Mouse (Mus musculus) macrophage (primary cell): ENCODE data around the gene Stpg2. TPM values are rescaled to one million over a fixed set of nuclear protein-coding genes. Genes with fewer than 3 reads are reported as not detected.

Experiments used
- H3K27ac ChIP-seq: fragments of 350-480 bp; formaldehyde crosslinking; 2 replicates; pipeline ENCODE4 v1.9.0; 2021
- H3K36me3 ChIP-seq: fragments of 350-480 bp; formaldehyde crosslinking; 2 replicates; pipeline ENCODE4 v1.9.0; 2021; ENCODE audit errors: inconsistent target
- H3K4me3 ChIP-seq: fragments of 350-480 bp; formaldehyde crosslinking; 2 replicates; pipeline ENCODE4 v1.9.0; 2021; ENCODE audit errors: inconsistent target
- H3K79me2 ChIP-seq: fragments of 350-480 bp; formaldehyde crosslinking; 2 replicates; pipeline ENCODE4 v1.9.0; 2021; ENCODE audit errors: inconsistent target
- WGBS: methylation state at CpG from one replicate; pipeline ENCODE4 v1.1.7; 2026; ENCODE audit warnings: inconsistent platforms; ENCODE audit not compliant: missing documents; 5-methylcytosine and 5-hydroxymethylcytosine counted together
- polyA plus RNA-seq: library from polyadenylated mRNA; stranded (reverse); fragments of 250-400 nt; gene quantifications from 3 replicates; pipeline ENCODE4 v1.2.4, GENCODE M21; 2018; ENCODE audit warnings: inconsistent platforms

The Stpg2 gene
- polyA plus RNA-seq, 1 experiment from 2014 or later, result not detected

DNA sequence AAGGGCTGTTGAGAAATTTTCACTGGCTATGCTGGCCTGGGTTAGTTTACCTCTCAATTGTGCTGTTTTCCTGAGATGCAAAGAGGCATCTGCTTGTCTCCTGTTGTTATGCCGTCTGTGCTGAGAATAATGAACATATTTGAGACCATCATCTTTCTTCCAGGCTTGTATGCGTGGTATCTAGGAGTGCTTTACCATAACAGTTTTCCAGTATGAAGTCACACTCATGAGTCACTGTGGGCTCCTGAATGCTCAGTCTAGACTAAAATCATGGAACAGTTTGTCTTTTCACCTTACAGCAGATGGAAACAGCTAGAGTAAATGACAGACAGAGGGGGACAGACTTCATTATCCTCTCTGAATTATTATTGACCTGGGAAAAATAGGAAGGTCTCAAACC, 527.7 kb downstream of the Stpg2 start:
- Histone ChIP-seq H3K4me3 (no peak overlapping the region), H3K79me2 (no peaks in the 10 kb centered on the region), H3K36me3 (no peaks in the 10 kb centered on the region), H3K27ac (no peak overlapping the region)
- WGBS, result 95% methylated on average over 2 of the region's 2 CpGs

DNA sequence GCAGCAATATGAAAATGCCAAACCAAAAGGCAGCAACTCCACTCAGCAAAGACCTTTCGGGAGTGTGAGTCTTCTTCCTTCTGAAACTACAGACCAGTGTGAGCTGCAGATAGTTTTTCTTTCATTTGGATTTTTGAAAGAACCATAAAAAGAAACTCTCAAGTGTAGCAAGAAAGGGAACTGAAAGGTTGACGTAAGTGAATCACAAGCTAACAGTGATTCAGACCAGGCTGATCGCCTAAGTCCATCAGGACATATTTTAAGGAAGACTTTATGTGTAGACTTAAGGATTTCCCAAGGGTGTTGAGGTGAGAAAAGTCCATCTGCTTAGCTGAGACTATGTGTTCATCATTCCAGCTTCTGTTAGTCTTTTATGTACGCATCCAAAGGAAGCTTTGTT, 533.9 kb downstream of the Stpg2 start:
- H3K36me3 ChIP-seq, result no peaks in the 10 kb centered on the region
- H3K27ac ChIP-seq, result no peak overlapping the region
- no peaks in the 10 kb centered on the region for H3K79me2 ChIP-seq
- no peak overlapping the region for H3K4me3 ChIP-seq
- 88% methylated on average over 4 of the region's 4 CpGs for WGBS

Other genes starting within 250 kb of the Stpg2 start
- gene Rap1gds1, start 130.5 kb upstream of the Stpg2 start, polyA plus RNA-seq, result 62.8 to 103 TPM (median 74.0 TPM) in 3 replicates